Mouse (Mus musculus): Measurements from ENCODE around the gene Clec4a1.

The Clec4a1 gene

DNA sequence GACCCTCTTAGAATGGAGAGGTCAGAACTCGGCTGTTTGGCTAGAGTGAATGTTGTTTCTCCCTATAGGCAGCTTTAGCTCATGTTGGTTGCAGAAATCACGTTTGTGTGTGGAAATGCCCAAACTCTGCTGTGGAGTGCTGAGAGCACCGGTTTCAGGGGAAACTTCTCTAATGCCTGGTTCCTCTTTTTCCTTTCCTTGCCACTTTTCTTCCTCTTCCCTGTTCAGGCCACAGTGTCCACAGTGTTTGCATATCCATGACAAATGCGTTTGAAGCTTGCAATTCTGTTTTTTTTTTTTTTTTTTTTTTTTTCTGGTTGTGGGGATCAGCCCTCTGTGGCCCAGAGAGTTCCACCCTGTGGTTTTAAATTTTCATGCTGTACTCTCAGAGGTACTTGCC is at the start of gene Clec4a1:
Gene Clec4a1 (plus strand): TSS at position 398 of the 400 bp plus-strand sequence.
- DNase-seq (ENCODE audit: inconsistent ontology term): no peak

DNA sequence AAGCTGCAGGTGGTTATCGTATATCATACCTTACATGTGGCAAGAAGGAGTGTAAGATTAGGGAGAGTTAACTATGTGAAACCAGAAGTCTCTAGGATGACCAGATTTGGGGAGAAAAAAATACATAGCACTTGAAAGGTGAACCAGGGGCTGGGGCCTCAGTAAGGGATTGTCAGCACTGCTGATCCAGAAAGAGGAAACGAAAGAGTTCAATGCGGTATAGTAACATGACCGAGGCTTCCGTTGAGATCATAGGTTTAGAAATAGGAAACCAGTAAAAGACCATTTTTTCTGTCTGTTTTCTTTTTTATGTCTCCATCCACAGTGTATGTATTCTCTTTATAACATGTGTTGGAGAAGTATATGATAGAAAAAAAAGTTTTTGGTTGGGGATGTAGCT is 48.8 kb upstream of the Clec4a1 start:
- DNase-seq (ENCODE audit: inconsistent ontology term): no peak

- DNase-seq (ENCODE audit: inconsistent ontology term): peak; percentile 94
Observed at GRCm38 (mm10) chr6:122873871-122874719, 47.6 kb upstream of the Clec4a1 start, which contains the start of gene Necap1. Necap1 (plus strand) TSS chr6:122874474.

- peak; percentile 69 for DNase-seq (ENCODE audit: inconsistent ontology term)
Observed at GRCm38 (mm10) chr6:122874720-122875389, 46.8 kb upstream of the Clec4a1 start.

DNA sequence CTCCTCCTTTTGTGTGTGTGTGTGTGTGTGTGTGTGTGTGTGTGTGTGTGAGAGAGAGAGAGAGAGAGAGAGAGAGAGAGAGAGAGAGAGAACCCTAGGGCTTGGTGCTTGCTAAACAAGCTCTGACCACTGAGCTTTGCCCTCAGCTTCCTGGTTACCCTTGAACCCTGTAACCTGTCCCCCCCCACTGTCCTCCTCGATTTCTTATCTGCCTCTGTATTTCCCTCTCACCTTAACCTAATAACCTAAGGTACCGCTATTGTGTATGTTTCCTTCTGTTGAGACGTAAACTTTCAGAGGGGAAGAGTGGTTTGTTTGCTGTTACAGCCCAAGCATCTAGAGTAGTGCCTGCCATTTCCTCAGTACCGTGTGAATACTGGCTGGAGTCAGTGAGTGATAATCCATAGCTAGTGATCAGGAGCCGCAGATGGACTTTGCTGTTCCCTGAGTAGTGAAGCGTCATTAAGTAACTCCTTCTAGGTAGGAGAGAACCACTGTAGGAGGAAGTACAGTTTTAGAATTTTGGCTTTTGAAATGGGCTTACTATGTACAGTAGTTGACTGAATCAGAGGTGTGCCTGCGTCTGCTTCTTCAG is 42.4 kb upstream of the Clec4a1 start:
- DNase-seq (ENCODE audit: inconsistent ontology term): no peak

DNA sequence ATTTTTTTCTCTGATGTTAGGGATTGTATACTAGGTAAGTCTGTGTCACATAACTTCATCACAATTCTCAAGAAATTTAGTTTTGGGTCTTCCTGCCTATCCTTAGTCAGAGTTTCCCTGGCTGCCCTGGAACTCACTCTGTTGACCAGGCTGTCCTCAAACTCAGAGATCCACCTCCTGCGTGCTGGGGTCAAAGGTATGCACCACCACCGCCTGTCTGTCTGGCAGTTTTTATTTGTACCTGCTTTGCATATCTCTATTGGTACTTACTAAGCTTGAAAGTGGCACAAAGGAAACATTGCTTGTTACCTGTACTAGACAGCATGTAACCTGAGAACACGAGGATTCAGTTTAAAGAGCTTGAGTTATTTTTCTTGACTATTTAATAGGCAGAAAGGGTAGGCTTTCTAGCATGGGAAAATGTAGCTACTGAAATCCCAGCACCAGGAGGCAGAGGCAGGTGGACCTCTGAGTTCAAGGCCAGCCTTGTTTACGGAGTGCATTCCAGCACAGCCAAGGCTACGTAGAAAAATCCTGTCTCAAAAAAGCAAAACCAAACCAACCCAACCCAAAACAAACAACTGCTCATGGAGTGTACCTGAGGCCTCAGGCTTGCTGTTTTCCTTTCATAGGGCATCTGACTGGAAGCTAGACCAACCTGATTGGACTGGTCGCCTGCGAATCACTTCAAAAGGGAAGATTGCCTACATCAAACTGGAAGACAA is 41.7 kb upstream of the Clec4a1 start:
- no peak for DNase-seq (ENCODE audit: inconsistent ontology term)

- DNase-seq (ENCODE audit: inconsistent ontology term): no peak
Observed at GRCm38 (mm10) chr6:122881287-122881686, 40.4 kb upstream of the Clec4a1 start.

DNA sequence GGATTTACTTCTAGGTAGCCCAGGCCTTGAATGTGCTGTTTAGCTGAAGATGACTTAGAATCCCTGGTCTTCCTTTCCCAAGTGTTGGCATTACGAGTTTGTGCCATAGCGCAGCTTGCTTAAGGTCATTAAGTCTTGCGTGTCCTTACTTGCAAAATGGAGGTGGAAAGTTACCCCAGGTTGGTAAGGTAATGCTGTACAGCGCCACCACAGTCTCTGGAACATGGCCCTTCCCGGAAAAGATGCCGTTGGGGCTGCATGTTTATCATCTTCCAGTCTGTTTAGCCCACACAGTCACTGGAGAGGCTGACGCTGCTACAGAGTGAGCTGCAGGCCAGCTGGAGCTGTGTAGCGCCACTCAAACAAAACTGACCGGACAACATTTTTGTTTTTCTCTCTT is 38.0 kb upstream of the Clec4a1 start:
- DNase-seq (ENCODE audit: inconsistent ontology term): no peak

GRCm38 (mm10) chr6:122889599-122889998 is 32.0 kb upstream of the Clec4a1 start:
- no peak for DNase-seq (ENCODE audit: inconsistent ontology term)

DNA sequence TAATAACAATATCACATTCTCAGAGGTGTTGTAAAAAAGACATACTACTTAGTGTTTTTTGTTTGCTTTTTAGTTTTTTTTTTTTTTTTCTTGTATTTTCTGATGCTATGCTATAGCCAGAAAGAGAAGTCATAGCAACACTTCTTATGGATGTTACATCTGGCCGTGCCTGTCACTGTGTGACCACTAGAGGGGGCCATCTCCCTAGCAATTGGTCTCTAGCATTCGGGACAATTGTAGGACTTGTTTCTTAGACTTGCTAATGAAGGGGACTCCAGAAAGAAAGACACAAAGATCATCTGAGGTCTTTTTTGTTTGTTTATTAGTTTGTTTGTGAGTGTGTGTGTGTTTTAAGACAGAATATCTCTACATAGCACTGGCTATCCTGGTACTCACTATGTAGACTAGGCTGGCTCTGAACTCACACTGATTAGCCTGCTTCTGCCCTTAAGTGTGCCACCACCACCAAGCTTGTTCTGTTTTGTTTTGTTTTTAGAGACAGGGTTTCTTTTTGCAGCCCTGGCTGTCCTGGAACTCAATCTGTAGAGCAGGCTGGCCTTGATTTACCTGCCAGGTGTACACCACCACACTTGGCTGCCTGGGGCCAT is 29.1 kb upstream of the Clec4a1 start:
- no peak for DNase-seq (ENCODE audit: inconsistent ontology term)

DNA sequence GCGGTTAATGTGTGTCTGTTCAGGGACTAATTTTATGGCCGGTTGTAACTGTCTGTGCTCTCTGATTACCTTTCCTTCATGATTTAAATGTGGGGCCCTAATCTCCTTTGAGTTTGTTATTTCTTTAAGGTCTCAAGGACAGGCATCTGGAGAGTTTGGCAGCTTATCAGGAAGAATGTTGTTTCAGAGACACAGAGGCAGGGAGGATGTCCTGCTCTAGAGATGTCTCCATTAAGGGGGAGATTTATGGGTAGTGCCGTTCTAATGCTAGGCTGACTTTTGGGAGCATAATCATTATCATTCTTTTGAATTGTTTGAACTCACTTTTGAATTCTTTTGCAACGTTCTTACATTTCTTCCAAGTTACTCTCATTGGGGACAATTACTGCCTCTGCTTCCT is 1.7 kb upstream of the Clec4a1 start:
- no peak for DNase-seq (ENCODE audit: inconsistent ontology term)

GRCm38 (mm10) chr6:122934845-122935244 is 13.2 kb downstream of the Clec4a1 start:
- no peak for DNase-seq (ENCODE audit: inconsistent ontology term)

DNA sequence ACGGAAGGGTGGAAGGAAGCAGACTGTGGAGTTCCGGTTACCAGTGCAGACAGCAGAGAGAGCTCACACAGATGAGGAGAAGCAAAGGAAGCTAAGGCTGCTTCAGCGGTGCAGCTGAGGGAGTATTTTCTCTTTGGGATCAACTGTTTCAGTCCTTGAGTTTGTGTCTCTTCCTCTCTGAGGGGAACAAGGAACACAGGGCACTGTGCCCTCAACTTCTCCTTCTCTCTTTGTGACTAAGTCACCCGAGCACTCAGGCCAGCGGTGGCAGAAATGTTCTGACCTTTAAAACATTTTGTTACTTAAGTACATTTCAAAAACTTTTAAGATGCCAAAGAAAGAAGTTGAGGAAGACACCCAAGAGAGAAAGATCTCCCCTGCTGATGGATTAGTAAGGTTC is 18.0 kb downstream of the Clec4a1 start:
- DNase-seq (ENCODE audit: inconsistent ontology term): no peak

DNA sequence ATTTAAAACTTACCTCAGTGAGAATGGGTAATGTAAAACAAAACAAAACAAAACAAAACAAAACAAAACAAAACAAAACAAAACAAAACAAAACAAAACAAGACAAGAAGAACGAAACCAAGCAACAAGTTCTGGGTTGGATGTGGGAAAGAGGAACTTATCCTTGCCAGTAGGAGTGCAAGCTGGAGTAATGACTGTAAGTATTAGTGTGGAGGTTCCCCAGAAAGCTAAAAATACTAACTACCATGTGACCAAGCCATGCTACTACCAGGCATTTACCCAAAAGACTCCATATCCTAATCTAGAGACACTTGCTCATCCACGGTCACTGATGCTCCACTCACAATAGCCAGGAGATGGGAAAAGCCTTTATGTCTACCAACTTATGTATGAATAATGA is 25.1 kb downstream of the Clec4a1 start:
- DNase-seq (ENCODE audit: inconsistent ontology term): no peak

GRCm38 (mm10) chr6:122952401-122952800 is 30.8 kb downstream of the Clec4a1 start, which contains the start of gene Clec4a3:
Clec4a3 (plus strand) TSS chr6:122952515.
- no peak for DNase-seq (ENCODE audit: inconsistent ontology term)

GRCm38 (mm10) chr6:122964562-122964961 is 42.9 kb downstream of the Clec4a1 start:
- DNase-seq (ENCODE audit: inconsistent ontology term): no peak

DNA sequence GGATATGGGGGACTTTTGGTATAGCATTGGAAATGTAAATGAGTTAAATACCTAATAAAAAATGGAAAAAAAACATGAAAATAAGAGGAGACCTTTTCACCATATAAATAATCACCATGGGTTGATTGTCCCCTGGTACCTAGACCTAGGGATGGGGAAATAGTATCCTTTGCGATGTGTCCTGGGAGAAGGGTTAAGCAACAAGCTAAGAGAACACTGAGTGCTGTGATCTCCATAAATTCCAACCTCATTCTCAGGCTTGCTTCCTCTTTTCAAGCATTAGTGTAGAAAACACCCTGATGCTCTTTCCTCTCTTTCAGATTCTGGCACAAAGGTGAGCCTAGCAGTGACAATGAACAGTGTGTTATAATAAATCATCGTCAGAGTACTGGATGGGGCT is 47.4 kb downstream of the Clec4a1 start:
- no peak for DNase-seq (ENCODE audit: inconsistent ontology term)
